Mouse (Mus musculus) neural tube, embryonic 13.5 days (tissue): ENCODE measurements at regions not wholly inside any gene's neighbourhood (a gene's known extent, or its start where the extent isn't known, plus 50 kb on each side); places are given as distances from the start of the nearest gene placed in this dataset.
A peak's percentile ranks its signal among the peaks of the same experiment; 100 is the strongest.
"Not testable (repeated sequence)": the region's sequence is repeated elsewhere in the genome, so short reads cannot be mapped to it uniquely, and the experiment has no call there.

Source experiments
- ATAC-seq: fragments of 200-750 bp; cut with Nextera tagmentation; 2 replicates; pipeline ENCODE4 v1.8.0; 2017; ENCODE audit warnings: low read depth, mild to moderate bottlenecking, moderate TSS enrichment, moderate library complexity
- H3K27ac ChIP-seq: fragments of 300-500 bp; sonication (generic); replicated peaks from 2 replicates; pipeline ENCODE4 v1.5.1; 2015; ENCODE audit warnings: moderate library complexity, mild to moderate bottlenecking, inconsistent platforms
- H3K27me3 ChIP-seq: fragments of 300-500 bp; sonication (generic); 2 replicates; pipeline ENCODE4 v1.6.1; 2015; ENCODE audit warnings: mild to moderate bottlenecking, inconsistent platforms
- H3K36me3 ChIP-seq: fragments of 300-500 bp; sonication (generic); 2 replicates; pipeline ENCODE4 v1.6.1; 2015; ENCODE audit warnings: mild to moderate bottlenecking, inconsistent platforms
- H3K4me1 ChIP-seq: fragments of 300-500 bp; sonication (generic); replicated peaks from 2 replicates; pipeline ENCODE4 v1.6.1; 2015; ENCODE audit warnings: inconsistent platforms
- H3K4me2 ChIP-seq: fragments of 300-500 bp; sonication (generic); 2 replicates; pipeline ENCODE4 v1.6.1; 2015; ENCODE audit warnings: inconsistent platforms, mild to moderate bottlenecking, moderate library complexity
- H3K4me3 ChIP-seq: fragments of 300-500 bp; sonication (generic); 2 replicates; pipeline ENCODE4 v1.5.1; 2015; ENCODE audit warnings: mild to moderate bottlenecking, inconsistent platforms
- H3K9ac ChIP-seq: fragments of 300-500 bp; sonication (generic); 2 replicates; pipeline ENCODE4 v1.6.1; 2015; ENCODE audit warnings: moderate library complexity, mild to moderate bottlenecking, inconsistent platforms
- H3K9me3 ChIP-seq: fragments of 300-500 bp; sonication (generic); 2 replicates; pipeline ENCODE4 v1.6.1; 2016; ENCODE audit warnings: inconsistent platforms
- WGBS: fragments of 180-500 bp; shearing (Covaris S2); methylation state at CpG from one replicate; pipeline ENCODE4 v1.1.7; 2015; 5-methylcytosine and 5-hydroxymethylcytosine counted together

GRCm38 (mm10) chr8:89980441-89980840 lies 367.7 kb downstream of the Tox3 start:
- Histone ChIP-seq H3K4me2 (no peak overlapping the region), H3K4me3 (no peak overlapping the region), H3K27me3 (no peaks in the 10 kb centered on the region), H3K27ac (no peak overlapping the region), H3K9ac (no peak overlapping the region), H3K9me3 (0 out of 2 replicates have a peak, but pooled peaks cover 3% of the 10 kb centered on the region), H3K4me1 (no peaks in the 10 kb centered on the region), H3K36me3 (no peaks in the 10 kb centered on the region)
- ATAC-seq, result no peak
- 76% methylated on average over 4 of the region's 4 CpGs for WGBS

DNA sequence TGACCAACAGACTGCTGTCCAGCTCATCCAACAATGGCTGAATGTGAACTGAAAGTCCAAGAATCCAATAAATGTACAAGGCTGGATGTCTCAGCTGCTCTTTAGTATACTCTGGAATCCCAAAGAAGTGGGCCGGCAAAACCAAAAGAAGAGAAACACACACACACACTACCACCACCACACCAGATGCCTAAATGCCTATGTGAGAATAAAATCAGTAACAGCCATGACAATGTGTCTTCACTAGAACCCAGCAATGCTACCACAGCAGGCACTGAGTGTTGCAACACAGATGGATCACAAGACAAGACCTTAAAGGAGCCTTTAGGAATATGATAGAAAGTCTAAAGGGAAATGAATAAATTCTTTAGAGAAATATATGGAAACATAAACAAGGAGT lies 385.3 kb downstream of the Tox3 start:
- Histone ChIP-seq H3K27me3 (no peaks in the 10 kb centered on the region), H3K27ac (no peak overlapping the region), H3K9me3 (no peaks in the 10 kb centered on the region), H3K4me3 (no peak overlapping the region), H3K4me2 (no peak overlapping the region), H3K9ac (no peak overlapping the region), H3K36me3 (no peaks in the 10 kb centered on the region), H3K4me1 (no peaks in the 10 kb centered on the region; the same call in 1 of the 2 replicates)
- no peak for ATAC-seq
- 89% methylated on average over 1 of the region's 1 CpGs for WGBS

- H3K36me3 ChIP-seq, result no peaks in the 10 kb centered on the region
- no peak overlapping the region for H3K4me3 ChIP-seq
- no peaks in the 10 kb centered on the region; the same call in 1 of the 2 replicates for H3K4me1 ChIP-seq
- H3K27ac ChIP-seq, result no peak overlapping the region
- H3K9me3 ChIP-seq, result no peaks in the 10 kb centered on the region
- H3K27me3 ChIP-seq, result no peaks in the 10 kb centered on the region
- H3K9ac ChIP-seq, result no peak overlapping the region
- no peak for ATAC-seq
- no peak overlapping the region for H3K4me2 ChIP-seq
Measured at GRCm38 (mm10) chr8:89957486-89957885, 390.7 kb downstream of the Tox3 start.

- ATAC-seq, result no peak
- no peak overlapping the region for H3K9ac ChIP-seq
- no peaks in the 10 kb centered on the region for H3K27me3 ChIP-seq
- no peak overlapping the region for H3K27ac ChIP-seq
- no peaks in the 10 kb centered on the region; the same call in 1 of the 2 replicates for H3K4me1 ChIP-seq
- no peak overlapping the region for H3K4me3 ChIP-seq
- WGBS, result 71% methylated on average over 11 of the region's 11 CpGs
- H3K36me3 ChIP-seq, result no peaks in the 10 kb centered on the region
- no peak overlapping the region for H3K4me2 ChIP-seq
- no peaks in the 10 kb centered on the region for H3K9me3 ChIP-seq
Measured at GRCm38 (mm10) chr8:89956482-89957020, 391.6 kb downstream of the Tox3 start.

DNA sequence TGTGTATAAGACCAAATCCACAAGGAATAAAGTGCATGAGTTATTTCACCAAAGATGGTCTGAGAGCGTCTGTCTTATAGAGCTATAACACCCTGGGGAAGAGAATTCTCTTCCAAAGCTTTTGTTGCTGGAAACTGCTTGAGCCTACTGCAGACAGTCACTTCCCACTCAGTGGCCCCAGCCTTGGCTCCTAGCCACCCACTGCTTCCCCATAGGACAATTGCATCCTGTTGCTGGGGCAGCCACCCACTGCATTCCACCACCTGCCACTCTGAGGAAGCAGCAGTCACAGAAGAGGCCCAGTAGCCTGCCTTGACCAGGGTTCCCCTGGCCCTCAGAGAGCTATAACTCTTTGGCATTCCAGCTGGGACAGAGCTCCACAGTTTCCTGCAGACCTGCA lies 409.3 kb downstream of the Tox3 start:
- Histone ChIP-seq H3K27me3 (no peaks in the 10 kb centered on the region), H3K27ac (no peak overlapping the region), H3K4me3 (no peak overlapping the region), H3K4me1 (peaks cover 14% of the 10 kb centered on the region), H3K9me3 (no peaks in the 10 kb centered on the region), H3K36me3 (no peaks in the 10 kb centered on the region), H3K4me2 (no peak overlapping the region), H3K9ac (no peak overlapping the region)
- no peak for ATAC-seq
- 63% methylated on average over 1 of the region's 1 CpGs for WGBS

DNA sequence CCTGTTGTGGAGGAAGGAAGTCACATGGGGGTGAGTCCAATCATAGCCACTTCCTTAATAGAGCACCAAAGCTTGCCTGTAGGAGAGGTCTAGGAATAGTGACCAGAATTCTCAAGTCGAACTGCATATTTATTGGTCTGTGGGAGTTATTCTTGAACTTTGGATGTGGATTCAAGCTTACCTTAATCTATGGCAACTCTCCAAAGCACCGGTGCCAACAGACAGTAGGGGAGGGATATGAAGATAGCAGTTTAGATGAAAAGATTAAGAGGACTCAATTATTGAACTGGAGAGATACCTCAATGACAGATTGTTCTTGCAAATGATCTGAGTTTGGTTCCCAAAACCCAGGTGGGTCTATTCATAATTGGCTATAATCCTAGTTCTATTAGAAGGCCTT lies 413.6 kb downstream of the Tox3 start:
- Histone ChIP-seq H3K27ac (no peak overlapping the region), H3K4me3 (no peak overlapping the region), H3K4me2 (no peak overlapping the region), H3K36me3 (no peaks in the 10 kb centered on the region), H3K4me1 (peaks cover 14% of the 10 kb centered on the region), H3K27me3 (no peaks in the 10 kb centered on the region), H3K9ac (no peak overlapping the region), H3K9me3 (no peaks in the 10 kb centered on the region)
- no peak for ATAC-seq
- WGBS, result 94% methylated on average over 2 of the region's 2 CpGs

DNA sequence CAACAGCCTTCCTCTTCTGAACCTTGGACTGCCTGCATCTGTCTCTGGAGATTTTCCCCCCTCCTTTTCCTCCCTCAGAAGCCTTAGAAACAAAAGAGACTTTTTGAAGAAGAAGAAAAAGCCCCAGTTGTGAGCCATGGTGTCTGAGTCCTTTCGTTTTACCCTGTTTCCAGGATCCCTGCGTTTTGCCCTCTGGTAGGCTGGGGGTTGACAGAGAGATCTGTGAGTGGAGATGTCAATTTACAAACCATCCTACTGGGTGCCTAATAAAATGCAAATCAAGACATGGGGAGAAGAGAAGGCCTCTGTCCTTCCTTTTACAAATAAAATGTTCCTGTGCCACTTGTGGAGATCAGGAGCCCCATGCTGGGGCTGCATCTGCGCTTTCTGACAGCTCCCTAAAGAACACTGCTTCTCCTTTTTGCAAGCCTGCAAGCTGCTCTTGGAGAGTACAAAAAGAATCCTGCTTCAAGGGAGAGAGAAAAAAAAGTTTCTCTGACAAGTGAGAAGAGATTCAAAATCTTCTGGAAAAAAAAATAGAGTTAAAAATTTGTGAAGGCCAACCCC lies 421.4 kb downstream of the Tox3 start:
- WGBS, result 8% methylated on average over 3 of the region's 3 CpGs
- Histone ChIP-seq H3K36me3 (no peaks in the 10 kb centered on the region), H3K27ac (peak overlapping the region; percentile 20; the same call in 1 of the 2 replicates), H3K9me3 (no peaks in the 10 kb centered on the region), H3K9ac (no peak overlapping the region), H3K27me3 (no peaks in the 10 kb centered on the region), H3K4me3 (no peak overlapping the region), H3K4me2 (no peak overlapping the region), H3K4me1 (peaks cover 16% of the 10 kb centered on the region)
- ATAC-seq, result no peak

DNA sequence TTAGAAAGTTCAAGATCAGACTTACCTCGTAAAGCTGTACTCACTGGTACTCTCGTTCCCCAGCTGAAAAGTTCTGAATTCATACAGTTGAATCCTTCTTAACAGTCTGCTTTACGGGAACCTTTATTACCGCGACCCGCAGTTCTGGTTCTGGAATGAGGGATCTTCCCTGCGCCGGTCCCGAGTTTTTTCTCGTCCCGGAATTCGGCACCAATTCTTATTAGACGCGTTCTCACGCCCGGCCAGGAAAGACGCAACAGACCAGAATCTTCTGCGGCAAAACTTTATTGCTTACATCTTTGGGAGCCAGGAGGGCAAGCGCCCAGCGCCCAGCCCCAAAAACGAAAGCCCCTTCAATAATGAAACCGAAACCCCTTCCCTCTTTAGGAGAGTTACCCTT lies 423.4 kb downstream of the Tox3 start:
- H3K36me3 ChIP-seq, H3K27ac ChIP-seq, H3K27me3 ChIP-seq, H3K9me3 ChIP-seq, H3K9ac ChIP-seq, H3K4me2 ChIP-seq, H3K4me3 ChIP-seq, ATAC-seq: not testable (repeated sequence)
- peaks cover 16% of the 10 kb centered on the region for H3K4me1 ChIP-seq
- 97% methylated on average over 12 of the region's 22 CpGs for WGBS

DNA sequence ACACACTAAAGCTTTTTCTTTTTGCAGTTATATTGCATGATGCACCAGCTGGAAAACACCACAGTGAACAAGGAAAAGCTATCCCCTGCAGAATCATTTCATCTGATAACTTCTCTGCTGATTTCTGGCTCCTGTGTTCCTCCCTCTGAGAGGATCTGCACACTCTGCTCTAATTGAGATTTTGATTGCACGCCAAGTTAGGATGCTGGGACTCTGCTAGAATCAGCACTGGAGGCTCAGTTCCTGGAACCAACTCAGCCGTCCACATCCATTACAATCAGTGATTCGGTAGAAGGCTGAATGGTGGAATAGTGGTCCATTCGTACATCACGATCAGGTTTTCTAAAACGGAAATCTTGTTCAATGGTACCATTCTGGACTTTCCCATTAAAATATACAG lies 434.1 kb downstream of the Tox3 start:
- WGBS, result 86% methylated on average over 6 of the region's 6 CpGs
- no peak overlapping the region for H3K4me2 ChIP-seq
- H3K27me3 ChIP-seq, result no peaks in the 10 kb centered on the region
- no peaks in the 10 kb centered on the region for H3K9me3 ChIP-seq
- H3K27ac ChIP-seq, result no peak overlapping the region
- H3K4me1 ChIP-seq, result no peaks in the 10 kb centered on the region
- H3K36me3 ChIP-seq, result no peaks in the 10 kb centered on the region
- no peak overlapping the region for H3K4me3 ChIP-seq
- no peak overlapping the region for H3K9ac ChIP-seq
- no peak for ATAC-seq

- Histone ChIP-seq H3K36me3 (no peaks in the 10 kb centered on the region), H3K4me1 (peaks cover 19% of the 10 kb centered on the region), H3K9me3 (no peaks in the 10 kb centered on the region), H3K4me2 (no peak overlapping the region), H3K4me3 (no peak overlapping the region), H3K9ac (no peak overlapping the region), H3K27me3 (no peaks in the 10 kb centered on the region), H3K27ac (0 out of 2 replicates have a peak overlapping the region, but pooled peaks have one; percentile 46)
- WGBS, result 70% methylated on average over 6 of the region's 6 CpGs
- no peak for ATAC-seq
Measured at GRCm38 (mm10) chr8:89906200-89906599, 441.9 kb downstream of the Tox3 start.

- Histone ChIP-seq H3K9me3 (peaks cover 2% of the 10 kb centered on the region), H3K27me3 (no peaks in the 10 kb centered on the region), H3K4me2 (no peak overlapping the region), H3K4me3 (no peak overlapping the region), H3K4me1 (peaks cover 19% of the 10 kb centered on the region), H3K27ac (peak overlapping the region; percentile 52; the same call in 1 of the 2 replicates), H3K9ac (no peak overlapping the region), H3K36me3 (no peaks in the 10 kb centered on the region)
- WGBS, result 32% methylated on average over 3 of the region's 3 CpGs
- ATAC-seq, result no peak
Measured at GRCm38 (mm10) chr8:89905588-89905987, 442.6 kb downstream of the Tox3 start.

GRCm38 (mm10) chr8:89903346-89903745 lies 444.8 kb downstream of the Tox3 start:
- no peak overlapping the region for H3K27ac ChIP-seq
- no peak overlapping the region for H3K4me2 ChIP-seq
- WGBS, result 90% methylated on average over 1 of the region's 1 CpGs
- H3K4me3 ChIP-seq, result no peak overlapping the region
- no peak overlapping the region for H3K9ac ChIP-seq
- H3K4me1 ChIP-seq, result peaks cover 19% of the 10 kb centered on the region
- H3K36me3 ChIP-seq, result no peaks in the 10 kb centered on the region
- no peak for ATAC-seq
- no peaks in the 10 kb centered on the region for H3K27me3 ChIP-seq
- H3K9me3 ChIP-seq, result peaks cover 11% of the 10 kb centered on the region

DNA sequence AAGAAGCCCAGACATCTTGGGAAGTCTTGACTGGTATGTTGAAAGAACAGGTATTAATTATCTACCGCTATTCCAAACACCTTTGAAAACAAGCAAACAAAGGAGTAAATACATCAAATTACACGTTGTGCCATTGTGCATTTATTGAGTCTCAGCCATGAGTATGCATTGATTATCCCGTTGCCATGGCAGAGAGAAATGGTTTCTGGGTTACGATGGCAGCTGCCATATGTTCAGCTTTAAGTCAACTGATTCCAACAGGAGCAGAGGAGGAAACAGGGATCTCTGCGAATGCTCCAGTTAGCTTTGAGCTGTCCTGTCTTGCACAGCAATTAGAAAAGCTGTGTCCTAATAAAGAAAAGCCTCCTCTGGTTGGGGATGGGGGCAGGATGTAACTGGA lies 475.4 kb downstream of the Tox3 start:
- Histone ChIP-seq H3K9ac (no peak overlapping the region), H3K4me1 (peaks cover 7% of the 10 kb centered on the region; the same call in 1 of the 2 replicates), H3K4me3 (no peak overlapping the region), H3K9me3 (no peaks in the 10 kb centered on the region), H3K27me3 (no peaks in the 10 kb centered on the region), H3K27ac (no peak overlapping the region), H3K4me2 (no peak overlapping the region), H3K36me3 (no peaks in the 10 kb centered on the region)
- WGBS, result 41% methylated on average over 5 of the region's 5 CpGs
- ATAC-seq, result no peak
